Mouse (Mus musculus): ENCODE measurements at regions not wholly inside any gene's neighbourhood (a gene's known extent, or its start where the extent isn't known, plus 50 kb on each side); places are given as distances from the start of the nearest gene placed in this dataset.

- no peak for TF ChIP-seq CTCF (IDR thresholded peaks at IDR 0.05; ENCODE audit: insufficient read depth, low read depth, low read length)
- TF ChIP-seq POLR2A (IDR thresholded peaks at IDR 0.05; ENCODE audit: insufficient read depth, low read depth, low read length) = no peak
Observed at GRCm38 (mm10) chr2:167864228-167864627, 67.6 kb upstream of the Ptpn1 start.
